Mouse (Mus musculus): ENCODE data around the gene Epb41l4b. TPM values are rescaled to one million over a fixed set of nuclear protein-coding genes. Genes with fewer than 3 reads are reported as not detected.

Gene Epb41l4b
- polyA plus RNA-seq, 1 experiment from 2014 or later: 0.29 TPM

DNA sequence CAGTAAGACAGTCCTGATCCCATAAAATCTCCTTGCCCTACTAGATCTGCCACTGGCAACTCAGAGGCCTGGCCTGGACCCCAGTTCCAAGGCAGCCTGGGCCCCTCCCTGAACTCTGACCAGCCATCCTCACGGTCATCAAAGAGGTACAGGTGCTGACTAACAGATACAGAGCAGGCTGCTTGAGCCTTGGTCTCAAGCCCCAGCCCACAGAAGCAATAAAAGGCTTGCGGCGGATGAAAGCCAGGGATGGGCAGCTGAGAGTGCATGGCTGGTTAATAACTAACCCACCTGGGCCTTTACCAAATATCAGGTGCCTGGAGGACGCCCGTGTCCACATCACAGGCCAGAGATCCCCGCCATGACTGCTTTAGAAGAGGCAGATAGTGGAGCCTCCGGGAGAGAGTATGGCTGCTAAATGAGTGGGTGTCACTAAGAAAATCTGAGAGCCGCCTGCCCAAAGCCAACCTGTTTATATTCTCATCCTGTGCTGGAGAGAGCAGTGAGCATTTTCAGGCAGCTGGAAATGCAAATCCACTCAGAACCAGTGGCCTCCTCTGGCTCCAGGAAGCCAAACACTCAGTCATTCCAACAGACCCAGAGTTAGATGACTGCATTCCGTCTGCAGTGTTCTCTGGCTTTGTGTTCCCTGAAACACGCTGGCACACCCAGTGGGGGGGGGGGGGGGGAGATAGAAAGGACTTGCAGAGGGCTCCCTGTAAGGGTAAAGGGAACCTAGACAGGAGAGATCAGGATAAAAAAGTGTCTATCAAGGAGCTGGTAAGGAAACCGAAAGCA, 13.3 kb downstream of the Epb41l4b start:
- peaks cover 7% of the 10 kb centered on the region; the same call in 1 of the 2 replicates for H3K4me1 ChIP-seq (replicated peaks)
- no peaks in the 10 kb centered on the region for H3K9me3 ChIP-seq (replicated peaks)
- H3K27ac ChIP-seq (ENCODE audit: poor library complexity, severe bottlenecking): no peak overlapping the region
- H3K9ac ChIP-seq: no peak overlapping the region
- no peaks in the 10 kb centered on the region for H3K36me3 ChIP-seq
- peaks cover 32% of the 10 kb centered on the region for H3K27me3 ChIP-seq (replicated peaks)
- H3K4me2 ChIP-seq: no peak overlapping the region
- no peak overlapping the region for H3K4me3 ChIP-seq
- no peak for ATAC-seq (ENCODE audit: insufficient number of reproducible peaks, low FRiP score)
- 69% methylated on average over 11 of the region's 11 CpGs for WGBS

GRCm38 (mm10) chr4:57123003-57123402, 20.2 kb downstream of the Epb41l4b start:
- ATAC-seq (ENCODE audit: insufficient number of reproducible peaks, low FRiP score): no peak
- peaks cover 8% of the 10 kb centered on the region for H3K4me1 ChIP-seq (replicated peaks)
- H3K27ac ChIP-seq (ENCODE audit: poor library complexity, severe bottlenecking): no peak overlapping the region
- peak overlapping the region; percentile 24 for H3K4me2 ChIP-seq
- H3K36me3 ChIP-seq: no peaks in the 10 kb centered on the region
- H3K9me3 ChIP-seq (replicated peaks): no peaks in the 10 kb centered on the region
- H3K9ac ChIP-seq: no peak overlapping the region
- 19% methylated on average over 11 of the region's 11 CpGs for WGBS
- H3K27me3 ChIP-seq (replicated peaks): peaks cover 9% of the 10 kb centered on the region; the same call in 1 of the 2 replicates
- no peak overlapping the region for H3K4me3 ChIP-seq

DNA sequence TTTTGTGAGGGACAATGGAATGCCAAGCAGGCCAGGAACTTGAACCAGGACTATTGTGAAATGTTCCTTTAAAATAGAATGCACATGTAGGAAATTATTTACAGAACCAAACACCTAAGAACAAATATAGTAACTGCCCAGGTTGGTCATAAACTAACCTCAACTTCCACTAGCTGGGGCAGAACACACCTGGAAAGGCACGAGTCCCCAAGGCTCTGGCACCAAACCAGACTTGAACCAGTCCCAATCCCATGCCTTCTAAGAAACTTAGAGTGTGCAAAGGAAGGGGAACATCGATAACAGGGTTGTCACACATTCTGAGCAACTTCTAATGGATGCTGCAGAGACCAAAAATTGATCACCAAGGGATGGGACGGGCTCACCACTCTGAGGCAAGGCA, 21.1 kb downstream of the Epb41l4b start:
- ATAC-seq (ENCODE audit: insufficient number of reproducible peaks, low FRiP score): no peak
- no peaks in the 10 kb centered on the region for H3K36me3 ChIP-seq
- no peak overlapping the region for H3K4me3 ChIP-seq
- no peak overlapping the region for H3K9ac ChIP-seq
- peaks cover 6% of the 10 kb centered on the region; the same call in 1 of the 2 replicates for H3K27me3 ChIP-seq (replicated peaks)
- peaks cover 8% of the 10 kb centered on the region for H3K4me1 ChIP-seq (replicated peaks)
- H3K9me3 ChIP-seq (replicated peaks): no peaks in the 10 kb centered on the region
- WGBS: 85% methylated on average over 3 of the region's 3 CpGs
- no peak overlapping the region for H3K4me2 ChIP-seq
- H3K27ac ChIP-seq (ENCODE audit: poor library complexity, severe bottlenecking): no peak overlapping the region

- H3K4me1 ChIP-seq (replicated peaks): peaks cover 8% of the 10 kb centered on the region
- H3K9me3 ChIP-seq (replicated peaks): no peaks in the 10 kb centered on the region
- H3K9ac ChIP-seq: no peak overlapping the region
- H3K36me3 ChIP-seq: no peaks in the 10 kb centered on the region
- H3K27me3 ChIP-seq (replicated peaks): no peaks in the 10 kb centered on the region
- no peak overlapping the region for H3K4me2 ChIP-seq
- no peak overlapping the region for H3K4me3 ChIP-seq
- no peak for ATAC-seq (ENCODE audit: insufficient number of reproducible peaks, low FRiP score)
- H3K27ac ChIP-seq (ENCODE audit: poor library complexity, severe bottlenecking): no peak overlapping the region
- 39% methylated on average over 2 of the region's 2 CpGs for WGBS
These were observed 22.7 kb downstream of the Epb41l4b start for GRCm38 (mm10) chr4:57120563-57120962.

DNA sequence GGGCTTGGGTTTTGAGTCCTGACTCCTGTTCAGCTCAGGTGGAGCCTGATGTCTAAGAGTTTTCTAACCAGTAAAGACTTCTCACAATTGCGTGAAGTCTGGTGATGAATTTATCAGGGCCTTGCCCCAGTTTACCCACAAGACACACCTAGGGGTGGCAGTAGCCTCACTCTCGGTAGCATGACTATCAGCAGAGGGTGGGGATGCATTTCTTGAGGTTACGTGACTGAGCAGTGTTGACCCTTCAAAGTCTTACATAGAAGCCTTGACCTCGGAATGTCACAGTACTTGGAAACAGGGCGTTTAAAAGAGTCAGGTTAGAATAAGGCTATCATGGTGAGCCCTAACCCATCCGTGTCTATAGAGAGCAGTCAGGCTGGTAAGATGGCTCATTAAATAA, 23.3 kb downstream of the Epb41l4b start:
- no peak overlapping the region for H3K4me3 ChIP-seq
- H3K9ac ChIP-seq: no peak overlapping the region
- no peak overlapping the region for H3K4me2 ChIP-seq
- H3K9me3 ChIP-seq (replicated peaks): no peaks in the 10 kb centered on the region
- H3K27ac ChIP-seq (ENCODE audit: poor library complexity, severe bottlenecking): no peak overlapping the region
- no peaks in the 10 kb centered on the region for H3K27me3 ChIP-seq (replicated peaks)
- peaks cover 8% of the 10 kb centered on the region for H3K4me1 ChIP-seq (replicated peaks)
- 77% methylated on average over 6 of the region's 6 CpGs for WGBS
- H3K36me3 ChIP-seq: no peaks in the 10 kb centered on the region
- no peak for ATAC-seq (ENCODE audit: insufficient number of reproducible peaks, low FRiP score)

DNA sequence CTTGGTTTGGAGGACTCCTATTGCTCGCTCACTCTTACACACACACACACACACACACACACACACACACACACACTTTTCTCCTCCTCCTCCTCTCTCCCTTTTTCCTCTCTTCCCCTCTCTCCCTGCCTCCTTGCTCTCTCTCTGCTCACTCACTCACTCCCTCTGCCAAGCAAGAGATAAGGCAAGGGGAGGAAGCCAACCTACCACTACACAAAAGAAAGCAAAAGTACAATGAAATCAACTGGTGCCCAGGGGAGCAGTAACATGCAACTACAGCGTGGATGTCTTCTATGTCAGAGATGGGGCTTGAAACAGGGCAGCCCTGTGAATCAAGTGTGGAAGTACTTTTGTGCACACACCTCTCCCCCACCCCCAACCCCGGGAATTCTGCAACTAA, 24.4 kb downstream of the Epb41l4b start:
- H3K27ac ChIP-seq (ENCODE audit: poor library complexity, severe bottlenecking): no peak overlapping the region
- no peaks in the 10 kb centered on the region for H3K9me3 ChIP-seq (replicated peaks)
- H3K4me2 ChIP-seq: no peak overlapping the region
- H3K4me3 ChIP-seq: no peak overlapping the region
- H3K27me3 ChIP-seq (replicated peaks): no peaks in the 10 kb centered on the region
- ATAC-seq (ENCODE audit: insufficient number of reproducible peaks, low FRiP score): no peak
- no peak overlapping the region for H3K9ac ChIP-seq
- H3K36me3 ChIP-seq: no peaks in the 10 kb centered on the region
- H3K4me1 ChIP-seq (replicated peaks): peaks cover 8% of the 10 kb centered on the region
- WGBS: 74% methylated on average over 3 of the region's 3 CpGs

DNA sequence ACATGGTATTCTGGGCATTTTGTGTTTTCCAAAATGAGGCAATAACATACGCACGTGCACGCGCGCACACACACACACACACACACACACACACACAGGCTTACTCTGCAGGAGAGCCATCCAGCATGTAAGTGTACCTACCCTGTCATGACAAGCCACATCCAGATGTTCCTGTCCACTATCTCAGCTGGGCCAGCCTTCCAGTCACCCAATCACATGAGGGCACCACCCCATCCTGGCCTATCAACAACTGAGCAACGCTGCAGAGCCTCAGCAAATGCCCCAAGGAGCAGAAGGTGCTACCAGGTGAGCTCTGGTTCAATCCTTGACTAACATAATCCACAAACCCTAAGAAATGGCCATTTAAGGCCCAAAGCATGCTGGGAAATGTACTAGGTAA, 27.0 kb downstream of the Epb41l4b start:
- no peak overlapping the region for H3K9ac ChIP-seq
- H3K27me3 ChIP-seq (replicated peaks): no peaks in the 10 kb centered on the region
- H3K4me1 ChIP-seq (replicated peaks): 0 out of 2 replicates have a peak, but pooled peaks cover 3% of the 10 kb centered on the region
- H3K9me3 ChIP-seq (replicated peaks): no peaks in the 10 kb centered on the region
- no peaks in the 10 kb centered on the region for H3K36me3 ChIP-seq
- WGBS: 87% methylated on average over 6 of the region's 6 CpGs
- no peak overlapping the region for H3K27ac ChIP-seq (ENCODE audit: poor library complexity, severe bottlenecking)
- ATAC-seq (ENCODE audit: insufficient number of reproducible peaks, low FRiP score): no peak
- H3K4me2 ChIP-seq: no peak overlapping the region
- H3K4me3 ChIP-seq: no peak overlapping the region

DNA sequence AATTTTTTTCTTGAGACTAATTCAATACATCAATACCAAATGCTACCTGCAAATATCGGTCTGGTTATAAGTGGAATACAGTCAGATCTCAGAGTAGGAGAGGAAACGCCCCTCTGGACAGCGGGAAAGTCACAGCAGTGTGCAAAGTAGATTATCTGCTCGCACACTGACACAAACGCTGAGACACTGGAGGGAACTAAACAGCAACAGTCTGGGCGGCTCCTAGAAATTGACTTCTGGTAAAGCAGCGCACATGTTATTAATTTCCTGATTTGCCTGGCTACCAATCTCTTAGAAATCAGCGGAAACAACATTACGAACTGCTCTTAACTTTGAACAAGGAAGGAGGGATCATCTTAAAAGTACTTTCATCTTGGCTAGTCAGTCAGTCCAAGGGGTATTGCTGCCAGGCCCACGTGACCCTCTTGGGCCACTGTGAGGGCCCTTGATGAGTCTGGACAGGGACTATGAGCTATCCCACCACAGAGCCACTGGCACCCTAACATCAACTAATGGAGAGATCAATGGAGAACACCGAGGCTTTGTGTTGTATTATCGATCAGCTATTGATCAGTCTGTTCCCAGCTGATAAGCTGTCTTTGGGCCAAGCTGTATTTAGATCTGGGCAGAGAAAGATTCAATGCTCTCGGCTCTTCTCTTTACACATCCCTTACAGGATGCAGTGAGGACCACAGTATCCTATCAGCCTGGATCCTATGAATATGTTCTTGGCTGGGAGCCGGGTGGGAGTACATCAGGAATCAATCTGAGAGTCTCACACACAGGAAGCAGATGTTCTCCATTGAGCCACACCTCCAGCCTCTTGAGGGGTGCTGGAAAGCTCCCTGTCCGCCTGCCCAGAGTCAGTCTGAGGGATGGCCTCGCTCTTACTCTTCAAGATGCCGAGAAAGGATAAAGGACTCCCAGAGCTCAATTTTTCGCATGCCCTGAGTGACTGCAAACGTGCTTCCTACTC, 28.3 kb downstream of the Epb41l4b start:
- no peaks in the 10 kb centered on the region for H3K36me3 ChIP-seq
- H3K4me1 ChIP-seq (replicated peaks): 0 out of 2 replicates have a peak, but pooled peaks cover 3% of the 10 kb centered on the region
- H3K9ac ChIP-seq: no peak overlapping the region
- 0 out of 2 replicates have a peak, but pooled peaks cover 4% of the 10 kb centered on the region for H3K27me3 ChIP-seq (replicated peaks)
- no peak overlapping the region for H3K4me3 ChIP-seq
- no peaks in the 10 kb centered on the region for H3K9me3 ChIP-seq (replicated peaks)
- H3K27ac ChIP-seq (ENCODE audit: poor library complexity, severe bottlenecking): no peak overlapping the region
- ATAC-seq (ENCODE audit: insufficient number of reproducible peaks, low FRiP score): no peak
- H3K4me2 ChIP-seq: no peak overlapping the region
- 72% methylated on average over 19 of the region's 19 CpGs for WGBS

GRCm38 (mm10) chr4:57113472-57114216, 29.6 kb downstream of the Epb41l4b start:
- Histone ChIP-seq H3K27me3 (replicated peaks) (0 out of 2 replicates have a peak, but pooled peaks cover 4% of the 10 kb centered on the region), H3K4me2 (no peak overlapping the region), H3K36me3 (no peaks in the 10 kb centered on the region), H3K27ac (ENCODE audit: poor library complexity, severe bottlenecking) (no peak overlapping the region), H3K4me1 (replicated peaks) (no peaks in the 10 kb centered on the region), H3K9ac (no peak overlapping the region), H3K9me3 (replicated peaks) (no peaks in the 10 kb centered on the region), H3K4me3 (no peak overlapping the region)
- no peak for ATAC-seq (ENCODE audit: insufficient number of reproducible peaks, low FRiP score)
- 73% methylated on average over 7 of the region's 7 CpGs for WGBS

DNA sequence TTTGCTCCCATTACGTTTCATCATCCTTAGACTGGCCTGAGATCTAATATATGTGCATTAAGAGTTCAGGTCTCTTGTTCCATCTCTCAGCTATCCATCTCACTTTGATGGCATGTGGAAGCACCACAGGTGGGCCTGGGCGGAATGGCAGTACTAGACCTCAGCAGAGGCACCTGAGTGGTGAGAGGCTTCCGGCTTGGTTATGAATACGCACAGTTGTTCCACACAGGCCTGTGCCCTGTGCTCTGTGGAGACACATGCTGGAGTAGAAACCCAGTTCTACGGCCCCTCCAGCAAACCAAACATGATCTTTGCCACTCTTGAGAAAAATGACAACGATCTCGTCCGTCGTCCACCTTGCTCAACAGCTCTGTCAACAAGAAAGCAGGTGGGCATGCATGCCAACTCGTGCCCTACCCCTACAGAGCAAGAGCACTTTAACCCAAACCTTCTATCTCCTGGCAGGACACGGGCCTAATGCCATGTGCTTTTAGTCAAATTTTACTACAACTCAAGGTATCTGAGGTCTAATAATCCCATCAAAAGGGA, 31.2 kb downstream of the Epb41l4b start:
- Histone ChIP-seq H3K9ac (no peak overlapping the region), H3K27me3 (replicated peaks) (0 out of 2 replicates have a peak, but pooled peaks cover 4% of the 10 kb centered on the region), H3K27ac (ENCODE audit: poor library complexity, severe bottlenecking) (no peak overlapping the region), H3K9me3 (replicated peaks) (no peaks in the 10 kb centered on the region), H3K4me3 (no peak overlapping the region), H3K4me2 (no peak overlapping the region), H3K36me3 (no peaks in the 10 kb centered on the region), H3K4me1 (replicated peaks) (no peaks in the 10 kb centered on the region)
- 83% methylated on average over 11 of the region's 11 CpGs for WGBS
- ATAC-seq (ENCODE audit: insufficient number of reproducible peaks, low FRiP score): no peak
